Comparison of ENCODE assay signal across 8 mouse cellular contexts in the genomic region with DNA sequence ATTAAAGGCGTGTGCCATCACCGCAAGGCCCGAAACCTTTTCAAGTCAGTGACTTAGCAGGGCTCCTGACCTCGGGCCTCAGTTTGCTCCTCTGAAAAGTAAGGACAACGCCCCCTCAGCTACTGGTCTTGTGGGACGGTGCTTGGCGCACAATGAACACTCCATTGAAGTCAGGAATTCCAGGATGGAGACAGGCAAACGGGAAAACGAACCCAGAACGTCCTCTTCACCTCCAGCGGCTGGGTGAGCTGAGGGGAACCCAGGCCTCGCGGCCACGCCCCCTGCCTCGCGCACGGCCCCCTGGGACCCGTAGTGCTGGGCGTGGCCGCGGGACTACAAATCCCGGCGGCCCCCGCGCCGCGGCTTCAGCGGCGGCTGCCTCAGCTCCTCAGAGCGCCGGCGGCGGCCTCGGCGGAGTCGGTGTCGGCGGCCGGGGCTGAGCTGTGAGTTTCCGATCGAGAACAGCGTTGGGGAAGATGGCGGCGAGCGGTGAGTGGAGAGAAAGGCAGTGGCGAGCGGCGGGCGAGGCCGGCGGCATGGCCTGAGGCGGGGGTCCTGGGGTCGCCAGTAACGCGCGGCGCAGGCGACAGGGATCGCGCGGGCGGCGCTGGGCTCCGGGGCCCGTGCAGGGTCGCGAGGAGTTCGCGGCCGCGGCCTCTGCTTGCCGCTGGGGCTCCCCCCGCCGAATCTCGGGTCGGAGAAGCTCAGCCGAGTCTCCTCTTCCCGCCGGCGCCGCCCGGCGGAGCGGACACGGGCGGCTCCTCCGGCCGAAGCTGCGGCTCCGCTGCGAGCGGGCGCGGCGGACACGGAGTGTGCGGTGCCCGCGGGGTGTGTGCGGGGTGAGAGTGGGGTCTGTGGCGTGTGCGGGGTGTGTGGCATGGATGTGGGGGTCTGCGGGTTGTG. TPM values are rescaled to one million over a fixed set of nuclear protein-coding genes. Genes with fewer than 3 reads are reported as not detected.
DNase-seq lines count a peak whose midpoint lies in the region; ATAC-seq and TF ChIP-seq lines count a peak whose summit lies in the region.

TSS of gene Ncoa3 (plus strand) at position 367 of the 903 bp plus-strand sequence.

- ATAC-seq in forebrain, embryonic 15.5 days (replicated peaks) = peak; percentile 97
- ATAC-seq in neutrophil, adult 5-6 weeks (ENCODE audit: extremely low read depth, insufficient number of reproducible peaks, low FRiP score, poor library complexity, severe bottlenecking) = peak; percentile 87

- TF ChIP-seq CTCF in ES-Bruce4 (IDR thresholded peaks at IDR 0.05; ENCODE audit: low read depth, low read length) = no peak
- TF ChIP-seq CTCF in lung, adult 2 months (IDR thresholded peaks at IDR 0.05; ENCODE audit: insufficient read depth, low read length) = no peak

- intact Hi-C loops in heart, postnatal 25 days (cut with DNase I) = loop anchor here (2.0 to 10.0 kb wide), 4 partner anchors 16 to 812 kb away; partner anchors contain the start of gene Arfgef2

- H3K27me3 ChIP-seq in ES-Bruce4 (ENCODE audit: control insufficient read depth, insufficient read depth, low read length, poor library complexity, severe bottlenecking) = no peaks in the 10 kb centered on the region
- H3K27me3 ChIP-seq in forebrain, embryonic 15.5 days = no peaks in the 10 kb centered on the region

- peak within 1 kb of the TSS; percentile 95 for H3K4me3 ChIP-seq in ES-Bruce4 (ENCODE audit: low read depth, low read length)
- peak within 1 kb of the TSS; percentile 74 for H3K4me3 ChIP-seq in forebrain, embryonic 15.5 days
- H3K4me3 ChIP-seq in lung, adult 2 months (replicated peaks; ENCODE audit: extremely low read depth, low read depth, low read length) = peak within 1 kb of the TSS; percentile 68

- peaks cover 3% of the 10 kb centered on the region for H3K4me1 ChIP-seq in ES-Bruce4 (ENCODE audit: control insufficient read depth, insufficient read depth, low read length)
- peaks cover 16% of the 10 kb centered on the region for H3K4me1 ChIP-seq in forebrain, embryonic 15.5 days
- H3K4me1 ChIP-seq in lung, adult 2 months (ENCODE audit: control insufficient read depth, insufficient read depth, low read length) = peaks cover 6% of the 10 kb centered on the region

- H3K9me3 ChIP-seq in ES-Bruce4 (replicated peaks; ENCODE audit: control insufficient read depth, insufficient read depth, low read length, poor library complexity, severe bottlenecking) = no peaks in the 10 kb centered on the region
- H3K9me3 ChIP-seq in forebrain, embryonic 15.5 days = no peaks in the 10 kb centered on the region

- H3K4me2 ChIP-seq in forebrain, embryonic 15.5 days (replicated peaks) = peak within 1 kb of the TSS; percentile 85

- DNase-seq in cerebellum, adult 11 months = peak; percentile 88
- peak; percentile 84 for DNase-seq in heart, postnatal 25 days (ENCODE audit: low spot score)
- DNase-seq in layer of hippocampus, adult 18-20 months (ENCODE audit: low spot score in 2 of 2) = peak; percentile 88 to 93
- peak; percentile 87 for DNase-seq in lung, adult 2 months
- DNase-seq in thymus, adult 18-20 months = peak; percentile 84 to 86

- H3K27ac ChIP-seq in ES-Bruce4 (ENCODE audit: insufficient read depth, low read length) = peak within 1 kb of the TSS; percentile 93
- H3K27ac ChIP-seq in forebrain, embryonic 15.5 days (replicated peaks) = peak within 1 kb of the TSS; percentile 76

- no peak; the same call in 1 of the 2 replicates for TF ChIP-seq EP300 in ES-Bruce4 (IDR thresholded peaks at IDR 0.05; ENCODE audit: insufficient read depth, low read depth, low read length)

- H3K36me3 ChIP-seq in ES-Bruce4 (ENCODE audit: control insufficient read depth, insufficient read depth, low read length, poor library complexity, severe bottlenecking) = 0 out of 2 replicates have a peak, but pooled peaks cover 3% of the 10 kb centered on the region
- H3K36me3 ChIP-seq in forebrain, embryonic 15.5 days = no peaks in the 10 kb centered on the region

- WGBS in forebrain, embryonic 15.5 days = 2% methylated on average over 95 of the region's 103 CpGs
- WGBS in lung, adult 2 months = 1% methylated on average over 103 of the region's 103 CpGs

- TF ChIP-seq POLR2A in ES-Bruce4 (IDR thresholded peaks at IDR 0.05; ENCODE audit: insufficient read depth, low read length) = no peak
- TF ChIP-seq POLR2A in lung, adult 2 months (IDR thresholded peaks at IDR 0.05; ENCODE audit: borderline replicate concordance, extremely low read depth, low read depth, low read length) = peak; percentile 97

- H3K9ac ChIP-seq in ES-Bruce4 (ENCODE audit: low read depth, poor library complexity, severe bottlenecking) = peak within 1 kb of the TSS; percentile 91
- H3K9ac ChIP-seq in forebrain, embryonic 15.5 days (replicated peaks) = peak within 1 kb of the TSS; percentile 84

RNA-seq across cellular contexts. Expression of gene Ncoa3, which starts in this region (rescaled TPM):
- polyA plus RNA-seq in ES-Bruce4 (2011; ENCODE audit: insufficient read depth, insufficient read length, low read depth, missing spikeins) = 118 and 124 TPM in 2 replicates
- 9.7 and 10.3 TPM in 2 replicates for polyA plus RNA-seq in forebrain, embryonic 15.5 days (2015; fragmentation: Nextera tagmentation; extraction: Ambion mirVana)
- total RNA-seq in heart, postnatal 25 days (2021) = 10 to 100 TPM; 23.8 to 29.6 TPM
- 10 to 100 TPM; 30.0 to 33.8 TPM for total RNA-seq in layer of hippocampus, adult 18-20 months (2021)
- polyA plus RNA-seq in lung, adult 2 months (2012; rRNA removed) = 35.3 and 40.3 TPM in 2 replicates
- 148 and 164 TPM in 2 replicates for total RNA-seq in neutrophil, adult 5-6 weeks (2017)

Comparison
In these comparisons a context has a peak if more than half of its experiments do, and no peak if none do; other contexts are left out.
1. Peak in every context shown above with its lines: DNase-seq, ATAC-seq, H3K4me3 ChIP-seq and H3K27ac ChIP-seq.